Mouse (Mus musculus): ENCODE measurements around the gene Hsf2bp.

GRCm38 (mm10) chr17:32016481-32016880 lies 19.7 kb downstream of the Hsf2bp start:
- no peak for TF ChIP-seq CTCF (IDR thresholded peaks at IDR 0.05; ENCODE audit: borderline replicate concordance, insufficient read depth, low read depth, low read length)
- TF ChIP-seq POLR2A (IDR thresholded peaks at IDR 0.05; ENCODE audit: borderline replicate concordance, insufficient read depth, low read length): no peak
